Mouse (Mus musculus): ENCODE measurements around the gene Hectd3.

GRCm38 (mm10) chr4:117004649-117005048 is 9.5 kb downstream of the Hectd3 start:
- no peak for TF ChIP-seq CTCF (IDR thresholded peaks at IDR 0.05; ENCODE audit: low read depth, low read length)
- TF ChIP-seq POLR2A (IDR thresholded peaks at IDR 0.05; ENCODE audit: extremely low read depth, insufficient read depth, low read length): no peak
